Mouse (Mus musculus) kidney, postnatal 36 days (tissue): Measurements from ENCODE around the gene Skint3.
"Not testable (repeated sequence)": the region's sequence is repeated elsewhere in the genome, so short reads cannot be mapped to it uniquely, and the experiment has no call there.

Experiments
- DNase-seq, 2 experiments: peaks; one replicate each; pipeline ENCODE4 v3.0.0; 2021 to 2022; ENCODE audit warnings: mixed read lengths in 2 of 2

Gene Skint3

DNA sequence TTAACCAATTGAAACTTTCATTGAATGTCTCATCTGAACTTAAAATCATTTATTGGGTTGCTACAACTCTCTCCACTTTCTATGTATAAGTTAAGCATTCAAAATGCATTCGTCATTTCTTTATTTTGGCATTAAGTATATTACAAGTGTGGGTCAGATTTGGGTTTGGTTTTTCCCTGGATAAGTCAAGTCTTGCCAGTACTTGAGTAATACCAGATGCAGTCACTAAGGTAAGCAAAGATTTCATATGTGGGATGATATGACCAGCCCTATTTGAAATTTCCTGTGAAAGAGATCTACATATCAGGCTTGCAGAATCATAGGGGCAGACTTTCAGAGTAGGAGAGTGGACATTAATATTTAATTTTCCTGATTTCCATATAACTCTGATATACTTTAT lies at the start of gene Skint3:
Gene Skint3 (plus strand): TSS at position 301 of the 400 bp plus-strand sequence.
- DNase-seq = no peak

DNA sequence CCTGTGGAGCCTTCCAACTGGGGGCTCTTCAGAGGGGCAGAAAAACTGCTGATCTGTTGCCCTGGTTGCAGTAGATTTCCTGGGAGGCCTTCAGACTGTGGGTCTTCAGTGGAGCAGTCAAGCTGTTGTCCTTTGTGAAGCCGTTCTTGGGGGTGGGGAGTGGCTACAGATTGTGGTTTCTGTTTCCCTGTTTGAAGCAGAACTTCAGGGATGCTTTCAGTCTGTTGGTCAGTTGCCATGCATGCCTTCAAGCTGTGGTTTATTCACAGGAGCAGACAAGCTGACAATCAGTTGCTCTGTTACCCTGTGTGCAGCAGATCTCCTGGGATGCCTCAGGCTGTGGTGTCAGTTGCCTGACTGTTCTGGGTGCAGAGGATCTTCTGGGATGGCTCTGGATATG lies 11.4 kb downstream of the Skint3 start:
- DNase-seq = no peak

GRCm38 (mm10) chr4:112243951-112244350 lies 11.9 kb downstream of the Skint3 start:
- no peak for DNase-seq

- no peak for DNase-seq
Measured at GRCm38 (mm10) chr4:112256022-112256421, 24.0 kb downstream of the Skint3 start.

GRCm38 (mm10) chr4:112287178-112287974 lies 55.3 kb downstream of the Skint3 start:
- DNase-seq = peak in 1 of 2 experiments; percentile 0

DNA sequence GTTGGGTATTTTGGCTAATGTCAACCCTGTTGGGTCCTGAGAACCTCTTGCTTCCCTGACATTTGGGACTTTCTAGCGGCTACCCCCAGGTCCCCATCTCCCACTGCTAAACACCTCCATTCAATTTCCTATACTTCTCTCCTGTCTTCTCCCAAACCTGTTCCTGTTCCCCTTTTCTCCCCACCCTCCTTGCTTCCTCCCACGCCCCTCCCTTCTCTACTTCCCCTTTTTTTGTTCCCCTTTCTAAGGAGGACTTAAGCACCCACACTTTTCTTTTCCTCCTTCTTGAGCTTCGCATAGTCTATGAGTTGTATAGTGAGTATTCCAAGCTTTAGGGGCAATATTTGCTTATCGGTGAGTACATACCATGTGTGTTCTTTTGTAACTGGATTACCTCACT lies 56.4 kb downstream of the Skint3 start:
- DNase-seq = no peak

GRCm38 (mm10) chr4:112302305-112302704 lies 70.3 kb downstream of the Skint3 start:
- no peak for DNase-seq

DNA sequence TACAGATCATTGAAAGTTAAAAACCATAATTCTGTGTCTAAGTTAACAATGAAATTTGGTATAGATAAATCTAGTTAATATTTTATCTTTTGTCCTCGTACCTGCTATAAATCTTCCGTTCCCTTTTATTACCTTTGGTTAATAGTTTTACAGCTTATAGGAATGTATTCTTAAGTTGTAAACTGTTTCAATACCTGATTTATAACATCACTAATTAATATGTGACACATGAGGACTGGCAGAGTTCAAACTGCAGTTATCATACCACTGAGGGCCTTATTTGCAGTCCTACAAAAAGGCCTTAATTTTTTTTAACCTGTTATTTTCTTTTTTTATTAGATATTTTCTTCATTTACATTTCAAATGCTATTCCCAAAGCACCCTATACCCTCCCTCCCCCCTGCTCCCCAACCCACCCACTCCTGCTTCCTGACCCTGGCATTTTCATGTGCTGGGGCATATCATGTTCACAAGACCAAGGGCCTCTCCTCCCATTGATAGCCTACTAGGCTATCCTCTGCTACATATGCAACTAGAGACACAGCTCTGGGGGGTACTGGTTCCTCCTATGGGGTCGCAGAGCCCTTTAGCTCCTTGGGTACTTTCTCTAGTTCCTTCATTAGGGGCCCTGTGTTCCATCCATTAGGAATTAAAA lies 70.9 kb downstream of the Skint3 start:
- no peak for DNase-seq

DNA sequence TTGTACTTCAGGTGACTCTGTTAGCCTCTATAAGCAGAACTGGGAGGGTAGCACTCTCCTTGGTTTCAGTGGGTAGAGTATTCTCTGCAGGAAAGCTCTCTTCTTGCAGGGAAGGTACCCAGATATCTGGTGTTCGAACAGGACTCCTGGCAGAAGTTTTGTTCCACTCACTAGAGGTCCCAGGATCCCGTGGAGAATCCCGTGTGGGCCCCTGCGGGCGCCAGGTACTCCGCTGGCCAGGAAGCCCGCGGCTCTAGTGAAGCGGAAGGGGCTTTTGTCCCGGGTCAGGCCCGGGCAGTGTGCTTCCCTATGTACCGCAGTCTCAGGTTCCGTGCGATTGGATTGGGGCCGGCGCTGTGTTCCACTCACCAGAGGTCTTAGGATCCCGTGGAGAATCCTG lies 117.1 kb downstream of the Skint3 start:
- DNase-seq = not testable (repeated sequence)
